Mouse (Mus musculus): ENCODE measurements at regions not wholly inside any gene's neighbourhood (a gene's known extent, or its start where the extent isn't known, plus 50 kb on each side); places are given as distances from the start of the nearest gene placed in this dataset.

- TF ChIP-seq CTCF (IDR thresholded peaks at IDR 0.05; ENCODE audit: low read depth) (no peak), EP300 (optimal IDR thresholded peaks at IDR 0.05) (no peak)
Observed at GRCm38 (mm10) chr16:7529811-7530210, 895.1 kb downstream of the Tmem114 start.
